Mouse (Mus musculus): ENCODE measurements around the gene Lipa.

DNA sequence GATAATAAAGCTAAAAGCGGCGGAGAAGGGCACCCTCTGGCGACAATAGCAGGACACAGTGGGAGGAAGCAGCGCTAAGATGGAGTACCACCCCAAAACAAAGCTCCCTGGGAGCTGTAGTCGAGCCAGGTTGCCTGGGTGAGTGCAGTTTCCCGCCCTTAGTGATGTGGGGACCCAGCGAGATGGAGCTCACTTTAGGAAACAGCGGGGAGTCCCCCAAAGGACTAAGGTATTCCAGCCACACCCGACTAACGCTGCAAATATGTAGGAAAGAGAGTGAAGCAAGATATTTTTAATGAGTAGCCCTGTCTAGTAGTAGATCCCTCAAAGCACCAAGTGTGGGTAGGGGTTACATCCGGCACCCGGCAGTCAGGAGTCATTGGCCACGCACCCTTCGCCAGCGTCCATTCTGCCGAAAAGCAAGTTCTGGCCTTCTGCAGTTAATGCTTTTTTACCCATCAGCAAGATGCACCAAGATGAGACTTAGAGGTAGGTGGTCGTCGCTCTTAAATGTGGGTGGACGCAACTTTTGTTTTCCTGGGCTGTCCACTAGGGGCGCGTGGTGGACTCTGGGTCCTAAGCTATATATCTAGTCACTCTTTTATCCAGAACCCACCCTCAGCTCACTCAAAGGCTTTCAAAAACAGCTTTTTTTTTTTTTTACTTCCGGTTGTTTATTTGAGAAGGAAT, 23.4 kb upstream of the Lipa start, which contains the start of gene Ifit2:
- TF ChIP-seq CTCF (conservative IDR thresholded peaks at IDR 0.05; ENCODE audit: insufficient read depth, insufficient read length, low read depth, low read length), result peak; percentile 75
- TF ChIP-seq POLR2A (IDR thresholded peaks at IDR 0.05; ENCODE audit: low read depth, low read length), result peak; percentile 43

All from kidney, adult 2 months (tissue).